Mouse (Mus musculus) C2C12 (cell line): ENCODE results near the gene Camk2d.

ENCODE experiments used
- CEBPB ChIP-seq: IDR thresholded peaks from one replicate; pipeline ENCODE4 v1.6.1; 2011; ENCODE audit warnings: low read depth, mild to moderate bottlenecking, control low read depth, moderate library complexity
- CTCF ChIP-seq: IDR thresholded peaks from one replicate; pipeline ENCODE4 v1.5.1; 2011; ENCODE audit not compliant: control insufficient read depth, insufficient read depth, insufficient read length
- MAX ChIP-seq: IDR thresholded peaks from one replicate; pipeline ENCODE4 v1.6.1; 2011; ENCODE audit warnings: mild to moderate bottlenecking, control low read depth
- MYOD1 ChIP-seq: IDR thresholded peaks from one replicate; pipeline ENCODE4 v1.6.1; 2011; ENCODE audit warnings: low read depth; ENCODE audit not compliant: control insufficient read depth, insufficient read length
- MYOG ChIP-seq: IDR thresholded peaks from one replicate; pipeline ENCODE4 v1.6.1; 2011; ENCODE audit not compliant: control insufficient read depth, insufficient read length; ENCODE audit errors: extremely low read depth
- USF1 ChIP-seq: IDR thresholded peaks from one replicate; pipeline ENCODE4 v1.6.1; 2011; ENCODE audit warnings: low read depth, mild to moderate bottlenecking, control low read depth, moderate library complexity

GRCm38 (mm10) chr3:126886090-126886489 is 290.0 kb downstream of the Camk2d start:
- TF ChIP-seq CTCF = no peak
- no peak for TF ChIP-seq USF1
- no peak for TF ChIP-seq MAX
- no peak for TF ChIP-seq CEBPB
- TF ChIP-seq MYOG = no peak
- no peak for TF ChIP-seq MYOD1
